Mouse (Mus musculus): ENCODE data around the gene Smdt1. TPM values are rescaled to one million over a fixed set of nuclear protein-coding genes. Genes with fewer than 3 reads are reported as not detected.
"Not testable (repeated sequence)": the region's sequence is repeated elsewhere in the genome, so short reads cannot be mapped to it uniquely, and the experiment has no call there.

Smdt1 gene
- total RNA-seq, 2 experiments from 2014 or later: 149 to 152 TPM

- DNase-seq (ENCODE audit: low spot score in 2 of 2): no peak
These were observed 3.8 kb downstream of the Smdt1 start for GRCm38 (mm10) chr15:82342543-82342935.

- no peak for DNase-seq (ENCODE audit: low spot score in 2 of 2)
These were observed 4.9 kb downstream of the Smdt1 start for GRCm38 (mm10) chr15:82343368-82344287.

GRCm38 (mm10) chr15:82344971-82345370 is 6.2 kb downstream of the Smdt1 start:
- no peak for DNase-seq (ENCODE audit: low spot score in 2 of 2)

- peak; percentile 97 to 99 for DNase-seq (ENCODE audit: low spot score in 2 of 2)
These were observed 7.2 kb downstream of the Smdt1 start for GRCm38 (mm10) chr15:82345820-82346470.

GRCm38 (mm10) chr15:82346580-82347302 is 8.0 kb downstream of the Smdt1 start:
- no peak for DNase-seq (ENCODE audit: low spot score in 2 of 2)

- DNase-seq (ENCODE audit: low spot score in 2 of 2): no peak
These were observed 8.5 kb downstream of the Smdt1 start for GRCm38 (mm10) chr15:82347303-82347676.

- DNase-seq (ENCODE audit: low spot score in 2 of 2): no peak
These were observed 9.1 kb downstream of the Smdt1 start for GRCm38 (mm10) chr15:82347852-82348251.

- DNase-seq (ENCODE audit: low spot score in 2 of 2): no peak
These were observed 9.7 kb downstream of the Smdt1 start for GRCm38 (mm10) chr15:82348258-82348998.

- no peak for DNase-seq (ENCODE audit: low spot score in 2 of 2)
These were observed 10.2 kb downstream of the Smdt1 start for GRCm38 (mm10) chr15:82348999-82349341.

- no peak for DNase-seq (ENCODE audit: low spot score in 2 of 2)
These were observed 11.6 kb downstream of the Smdt1 start for GRCm38 (mm10) chr15:82350349-82350748.

- DNase-seq (ENCODE audit: low spot score in 2 of 2): no peak
These were observed 12.7 kb downstream of the Smdt1 start for GRCm38 (mm10) chr15:82351480-82351879.

GRCm38 (mm10) chr15:82353078-82353744 is 14.5 kb downstream of the Smdt1 start:
- DNase-seq (ENCODE audit: low spot score in 2 of 2): no peak

- no peak for DNase-seq (ENCODE audit: low spot score in 2 of 2)
These were observed 15.0 kb downstream of the Smdt1 start for GRCm38 (mm10) chr15:82353745-82354113.

- peak; percentile 96 to 98 for DNase-seq (ENCODE audit: low spot score in 2 of 2)
These were observed 15.6 kb downstream of the Smdt1 start, which contains the start of gene Ndufa6 for GRCm38 (mm10) chr15:82354126-82354945. TSS of gene Ndufa6 (minus strand) at chr15:82354322.

GRCm38 (mm10) chr15:82358431-82359260 is 19.9 kb downstream of the Smdt1 start:
- no peak for DNase-seq (ENCODE audit: low spot score in 2 of 2)

- no peak for DNase-seq (ENCODE audit: low spot score in 2 of 2)
These were observed 22.8 kb downstream of the Smdt1 start for GRCm38 (mm10) chr15:82361459-82362018.

GRCm38 (mm10) chr15:82362234-82362633 is 23.5 kb downstream of the Smdt1 start:
- DNase-seq (ENCODE audit: low spot score in 2 of 2): no peak

GRCm38 (mm10) chr15:82363801-82364200 is 25.0 kb downstream of the Smdt1 start:
- DNase-seq (ENCODE audit: low spot score in 2 of 2): not testable (repeated sequence)
